Mouse (Mus musculus) ES-E14 (cell line): ENCODE data around the gene Cmss1. TPM values are rescaled to one million over a fixed set of nuclear protein-coding genes. Genes with fewer than 3 reads are reported as not detected.

Source experiments
- DNase-seq: peaks from one replicate; pipeline ENCODE4 v3.0.0-alpha.2; 2013; ENCODE audit warnings: low read depth, low spot score
- H3K27ac ChIP-seq: 2 replicates; pipeline ENCODE4 v1.5.1; 2012; ENCODE audit warnings: low read depth, mild to moderate bottlenecking, low read length, moderate library complexity, mixed read lengths; ENCODE audit not compliant: poor library complexity, insufficient read depth, severe bottlenecking
- H3K36me3 ChIP-seq: 2 replicates; pipeline ENCODE4 v1.6.1; 2012; ENCODE audit warnings: mild to moderate bottlenecking, low read length, moderate library complexity, mixed read lengths; ENCODE audit not compliant: control insufficient read depth, poor library complexity, insufficient read depth, severe bottlenecking
- H3K4me1 ChIP-seq, 2 experiments: fragments of 150-350 bp in 1 of 2; sonication (generic) in 1 of 2; 2 replicates each; pipeline ENCODE4 v1.6.1; 2012; ENCODE audit warnings: low read length in 2 of 2, mild to moderate bottlenecking in 1 of 2, mixed read lengths in 1 of 2; ENCODE audit not compliant: control insufficient read depth in 2 of 2, insufficient read depth in 2 of 2, poor library complexity in 1 of 2
- H3K4me3 ChIP-seq, 2 experiments: fragments of 150-350 bp in 1 of 2; sonication (generic) in 1 of 2; 2 replicates each; pipeline ENCODE4 v1.5.1; 2012; ENCODE audit warnings: low read length in 2 of 2, low read depth in 1 of 2, mild to moderate bottlenecking in 1 of 2, mixed read lengths in 1 of 2; ENCODE audit not compliant: insufficient read depth in 1 of 2, poor library complexity in 1 of 2, severe bottlenecking in 1 of 2
- H3K9ac ChIP-seq: 2 replicates; pipeline ENCODE4 v1.6.1; 2012; ENCODE audit warnings: low read depth, mild to moderate bottlenecking, low read length, mixed read lengths; ENCODE audit not compliant: poor library complexity, insufficient read depth, severe bottlenecking
- H3K9me3 ChIP-seq: fragments of 150-350 bp; sonication (generic); 2 replicates; pipeline ENCODE4 v1.6.1; 2012; ENCODE audit warnings: low read depth, mild to moderate bottlenecking, low read length; ENCODE audit not compliant: control insufficient read depth, insufficient read depth
- CHD2 ChIP-seq: IDR thresholded peaks from 2 replicates; pipeline ENCODE4 v1.6.1; 2014; ENCODE audit warnings: mild to moderate bottlenecking, low read depth, low read length, inconsistent platforms
- HCFC1 ChIP-seq: IDR thresholded peaks from 2 replicates; pipeline ENCODE4 v1.6.1; 2012; ENCODE audit warnings: low read length, inconsistent platforms, borderline replicate concordance; ENCODE audit not compliant: insufficient read depth
- MAFK ChIP-seq: IDR thresholded peaks from 2 replicates; pipeline ENCODE4 v1.6.1; 2014; ENCODE audit warnings: mild to moderate bottlenecking, low read depth, low read length, inconsistent platforms; ENCODE audit not compliant: insufficient read depth
- ZC3H11A ChIP-seq: IDR thresholded peaks from 2 replicates; pipeline ENCODE4 v1.6.1; 2012; ENCODE audit warnings: low read depth, mild to moderate bottlenecking, inconsistent platforms, low read length, borderline replicate concordance
- ZNF384 ChIP-seq: IDR thresholded peaks from 2 replicates; pipeline ENCODE4 v1.6.1; 2012; ENCODE audit warnings: low read depth, low read length, inconsistent platforms
- in situ Hi-C, 2 experiments: fragments of 600-800 bp; cut with MboI; formaldehyde crosslinking; loops; one replicate each; pipeline ENCODE4 v1.15.1; 2025; ENCODE audit warnings: low sequenced_read_pairs in 2 of 2, inconsistent platforms in 1 of 2; ENCODE audit not compliant: unreplicated experiment in 2 of 2
- total RNA-seq: library from RNA; depleted of rRNA; stranded (reverse); fragments of 300-350 nt; gene quantifications from 2 replicates; pipeline ENCODE4 v1.2.3, GENCODE M21; 2012

Gene Cmss1
- total RNA-seq, 1 experiment, result 58.7 TPM

- no peak overlapping the region for H3K27ac ChIP-seq
- no peak overlapping the region for H3K9ac ChIP-seq
- H3K36me3 ChIP-seq, result no peaks in the 10 kb centered on the region
- in situ Hi-C loops, result no loop called here
- no peaks in the 10 kb centered on the region for H3K4me1 ChIP-seq
- no peaks in the 10 kb centered on the region for H3K9me3 ChIP-seq
- no peak overlapping the region for H3K4me3 ChIP-seq
- no peak for DNase-seq
- TF ChIP-seq CHD2, result no peak
- TF ChIP-seq ZNF384, result no peak
- no peak for TF ChIP-seq MAFK
- TF ChIP-seq ZC3H11A, result no peak
- no peak for TF ChIP-seq HCFC1
These were observed 150.7 kb downstream of the Cmss1 start for GRCm38 (mm10) chr16:57456003-57456402.

DNA sequence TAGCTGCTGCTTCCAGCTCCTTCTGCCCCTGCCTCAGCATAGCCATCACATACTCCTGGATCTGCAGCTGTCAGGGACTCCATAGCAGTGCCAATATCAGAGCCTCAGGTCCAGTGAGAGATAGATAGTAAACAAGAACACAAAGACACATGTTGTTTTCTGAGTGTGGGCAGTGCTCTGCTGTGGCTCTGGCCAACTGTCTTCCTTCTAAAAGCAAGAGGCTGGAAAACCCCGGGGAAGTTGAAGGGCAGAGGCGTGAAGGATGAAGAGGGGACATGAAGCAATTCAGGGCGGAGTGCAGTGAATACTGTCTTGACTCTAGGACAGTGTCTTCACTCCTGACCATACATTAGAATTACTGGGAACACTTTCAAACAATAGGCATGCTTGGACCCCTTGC lies 151.1 kb downstream of the Cmss1 start:
- H3K4me3 ChIP-seq, result no peak overlapping the region
- no peak overlapping the region for H3K27ac ChIP-seq
- no peak overlapping the region for H3K9ac ChIP-seq
- no peak for DNase-seq
- H3K4me1 ChIP-seq, result no peaks in the 10 kb centered on the region
- no peaks in the 10 kb centered on the region for H3K9me3 ChIP-seq
- in situ Hi-C loops, result no loop called here
- H3K36me3 ChIP-seq, result no peaks in the 10 kb centered on the region
- TF ChIP-seq MAFK (no peak), HCFC1 (no peak), ZC3H11A (no peak), CHD2 (no peak)

GRCm38 (mm10) chr16:57454106-57454763 lies 152.4 kb downstream of the Cmss1 start:
- TF ChIP-seq ZNF384 (no peak), HCFC1 (no peak), ZC3H11A (no peak), MAFK (no peak), CHD2 (no peak)
- H3K27ac ChIP-seq, result no peak overlapping the region
- H3K36me3 ChIP-seq, result no peaks in the 10 kb centered on the region
- no peaks in the 10 kb centered on the region for H3K4me1 ChIP-seq
- no peaks in the 10 kb centered on the region for H3K9me3 ChIP-seq
- in situ Hi-C loops, result no loop called here
- DNase-seq, result no peak
- no peak overlapping the region for H3K9ac ChIP-seq
- H3K4me3 ChIP-seq, result no peak overlapping the region

DNA sequence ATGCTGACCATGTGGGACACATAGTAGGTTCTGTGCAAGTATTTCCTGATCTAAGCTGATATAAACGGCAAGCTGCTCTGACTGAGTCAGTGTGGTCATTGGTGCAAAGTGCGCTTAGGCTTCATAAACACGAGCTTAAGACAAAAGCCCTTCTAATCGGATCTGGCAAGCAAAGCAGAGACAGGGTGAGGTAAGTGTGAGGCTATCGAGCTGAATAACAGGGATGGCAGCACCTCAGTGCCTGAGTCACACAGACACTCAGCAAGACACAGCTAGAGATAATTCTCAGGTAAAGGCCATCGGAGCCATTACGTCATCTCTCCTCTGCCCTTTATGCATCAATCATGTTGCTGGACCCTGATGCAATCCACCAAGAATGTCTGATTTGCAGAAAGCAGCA lies 153.7 kb downstream of the Cmss1 start:
- Histone ChIP-seq H3K9ac (no peak overlapping the region), H3K4me3 (no peak overlapping the region), H3K4me1 (no peaks in the 10 kb centered on the region), H3K36me3 (no peaks in the 10 kb centered on the region), H3K27ac (no peak overlapping the region), H3K9me3 (no peaks in the 10 kb centered on the region)
- TF ChIP-seq ZC3H11A (no peak), HCFC1 (no peak), MAFK (no peak), ZNF384 (no peak), CHD2 (no peak)
- no peak for DNase-seq
- in situ Hi-C loops, result no loop called here
